Mouse (Mus musculus) mouse embryonic stem cell (cell line): ENCODE measurements around the gene Myh7.
"Not testable (repeated sequence)": the region's sequence is repeated elsewhere in the genome, so short reads cannot be mapped to it uniquely, and the experiment has no call there.

Experiments used
- in situ Hi-C, 2 experiments: fragments of 300-500 bp; cut with MboI; formaldehyde crosslinking; loops; 1 replicate in 1 of 2; 3 replicates in 1 of 2; pipeline ENCODE4 v1.14.3; 2019 to 2020; ENCODE audit warnings: low sequenced_read_pairs in 2 of 2, low pct_unique_long_range_greater_than_20kb in 1 of 2, mixed read lengths in 1 of 2; ENCODE audit not compliant: unreplicated experiment in 1 of 2

Myh7 gene

DNA sequence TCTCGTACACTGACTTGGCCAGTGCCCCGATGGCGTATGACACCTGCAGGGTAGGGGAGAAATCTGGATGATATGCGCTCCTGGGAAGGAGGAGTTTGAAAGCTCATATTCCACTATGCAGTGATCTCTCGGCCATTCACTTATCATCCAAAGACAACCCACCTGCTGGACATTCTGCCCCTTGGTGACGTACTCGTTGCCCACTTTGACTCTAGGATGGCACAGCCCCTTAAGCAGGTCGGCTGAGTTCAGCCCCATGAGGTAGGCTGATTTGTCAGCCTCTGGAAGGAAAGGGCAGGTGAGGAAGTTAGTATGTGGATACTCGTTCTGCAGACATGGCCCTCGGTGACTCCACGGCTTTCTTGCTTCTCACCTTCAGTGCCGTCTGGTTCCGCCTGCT lies 5.5 kb downstream of the Myh7 start:
- in situ Hi-C loops = no loop called here

DNA sequence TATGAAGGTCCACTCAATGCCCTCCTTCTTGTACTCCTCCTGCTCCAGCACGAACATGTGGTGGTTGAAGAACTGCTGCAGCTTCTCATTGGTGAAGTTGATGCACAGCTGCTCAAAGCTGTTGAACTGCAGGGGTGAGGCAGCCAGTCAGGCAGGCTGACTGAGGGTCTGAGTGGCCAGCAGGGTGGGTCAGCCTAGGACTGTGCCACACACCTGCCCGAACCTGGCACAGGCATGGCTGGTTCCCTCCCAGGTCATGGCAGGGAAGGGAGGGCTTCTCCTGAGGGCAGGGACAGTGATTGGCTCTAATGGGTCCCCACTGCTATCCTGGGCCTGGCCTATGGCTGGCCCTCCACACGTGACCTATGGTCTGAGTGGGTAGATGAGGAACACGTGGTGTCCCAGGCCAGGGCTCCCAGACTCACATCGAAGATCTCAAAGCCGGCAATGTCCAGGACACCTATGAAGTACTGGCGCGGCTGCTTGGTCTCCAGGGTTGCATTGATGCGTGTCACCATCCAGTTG lies 6.0 kb downstream of the Myh7 start:
- in situ Hi-C loops = not testable (repeated sequence)

DNA sequence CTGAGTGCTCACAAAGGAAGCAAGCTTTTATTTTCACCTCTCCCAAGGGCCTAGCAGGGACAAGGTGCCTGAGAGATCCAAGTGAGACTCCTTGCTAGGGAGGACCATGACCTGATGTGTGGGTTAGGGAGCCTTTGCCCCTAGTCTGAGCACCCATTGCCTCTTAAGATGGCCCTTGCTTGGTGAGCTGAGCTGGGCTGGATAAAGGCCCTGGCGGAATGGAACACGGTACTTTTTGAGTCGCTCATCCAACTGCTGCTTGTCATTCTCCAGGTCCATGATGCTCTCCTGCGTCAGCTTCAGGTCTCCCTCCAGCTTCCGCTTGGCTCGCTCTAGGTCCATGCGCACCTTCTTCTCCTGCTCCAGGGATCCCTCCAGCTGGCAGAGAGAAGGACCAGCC lies 12.5 kb downstream of the Myh7 start:
- in situ Hi-C loops = no loop called here

DNA sequence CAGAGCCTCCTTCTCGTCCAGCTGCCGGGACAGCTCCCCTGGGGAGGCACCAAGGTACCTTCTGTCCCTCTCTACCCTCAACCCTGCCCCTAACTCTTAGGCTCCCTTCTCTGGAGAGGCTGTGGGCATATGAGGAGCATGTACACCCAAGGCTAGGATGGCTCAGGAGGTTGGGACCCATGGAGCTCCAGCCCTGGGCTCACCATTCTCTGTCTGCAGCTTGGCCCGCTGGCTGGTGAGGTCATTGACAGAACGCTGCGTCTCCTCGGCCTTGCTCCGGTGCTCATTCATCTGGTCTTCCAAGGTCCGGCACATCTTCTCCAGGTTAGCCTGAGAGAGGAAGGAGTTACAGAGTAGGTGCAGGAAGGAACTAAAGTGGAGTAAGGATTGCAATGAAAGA lies 15.8 kb downstream of the Myh7 start:
- in situ Hi-C loops = no loop called here

DNA sequence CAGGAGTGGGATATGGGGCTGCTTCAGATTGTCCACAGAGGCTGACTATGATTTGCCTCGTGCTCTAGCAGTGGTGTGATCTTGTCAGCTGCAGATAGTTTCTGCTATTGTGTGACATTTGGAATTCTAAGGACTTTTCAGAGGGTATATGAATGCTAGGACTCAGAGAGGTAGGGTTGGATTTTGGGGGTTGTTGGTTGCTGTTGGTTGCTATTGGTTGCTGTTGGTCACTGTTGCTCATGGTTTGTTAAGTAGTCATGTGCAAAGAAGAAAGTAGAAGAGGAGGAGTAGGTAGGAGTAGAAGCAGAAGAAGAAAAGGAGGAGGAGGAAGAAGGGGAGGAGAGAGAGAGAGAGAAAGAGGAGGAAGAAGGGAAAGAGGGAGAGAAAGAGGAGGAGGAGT lies 17.8 kb downstream of the Myh7 start, which contains the start of gene Gm17428:
Gm17428 (plus strand) TSS at position 301 of the 400 bp plus-strand sequence.
- in situ Hi-C loops = no loop called here

DNA sequence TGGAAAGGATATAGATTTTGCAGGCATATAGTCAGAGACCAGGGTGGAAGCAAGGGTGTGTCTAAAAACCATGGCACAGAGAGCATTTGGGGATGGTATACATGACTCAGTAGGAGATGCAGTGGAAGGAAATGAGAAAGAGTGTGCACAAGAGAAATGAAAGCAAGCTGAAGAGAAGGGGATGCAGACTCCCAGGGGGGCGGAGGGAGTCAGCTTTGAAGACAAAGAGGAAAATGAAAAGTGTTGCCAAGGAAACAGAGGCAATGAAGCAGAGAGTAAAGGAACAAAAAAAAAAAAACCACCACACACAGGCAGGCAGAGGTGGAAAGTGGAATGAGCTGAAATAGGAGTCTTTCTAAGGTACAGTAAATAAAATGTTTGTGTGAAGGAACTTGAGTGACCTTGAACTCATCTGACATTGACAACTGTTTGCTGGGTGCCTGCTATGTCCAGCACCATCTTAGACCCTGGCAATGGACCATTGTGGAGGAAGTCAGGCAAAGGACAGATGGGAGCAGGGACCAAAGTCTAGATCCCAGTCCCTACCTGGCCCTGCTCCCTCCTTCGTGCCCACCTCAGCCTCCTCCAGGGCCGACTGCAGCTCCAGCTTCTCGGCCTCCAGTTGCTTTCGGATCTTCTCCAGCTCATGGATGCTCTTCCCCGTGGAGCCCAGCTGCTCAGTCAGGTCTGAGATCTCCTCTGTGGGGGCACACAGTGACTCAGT lies 20.2 kb downstream of the Myh7 start:
- in situ Hi-C loops = no loop called here

DNA sequence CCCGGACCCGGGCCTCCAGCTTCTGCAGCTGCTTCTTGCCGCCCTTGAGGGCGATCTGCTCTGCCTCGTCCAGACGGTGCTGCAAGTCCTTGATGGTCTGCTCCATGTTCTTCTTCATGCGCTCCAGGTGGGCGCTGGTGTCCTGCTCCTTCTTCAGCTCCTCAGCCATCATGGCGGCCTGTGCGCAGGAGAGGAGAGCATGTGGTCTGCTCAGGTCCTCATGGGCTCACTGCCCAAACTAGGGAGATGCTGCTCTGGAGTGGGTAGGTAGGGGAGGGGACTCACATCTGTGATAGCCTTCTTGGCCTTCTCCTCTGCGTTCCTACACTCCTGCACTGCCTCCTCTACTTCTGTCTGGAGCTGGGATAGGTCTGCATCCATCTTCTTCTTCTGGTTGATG lies 21.6 kb downstream of the Myh7 start:
- in situ Hi-C loops = not testable (repeated sequence)

DNA sequence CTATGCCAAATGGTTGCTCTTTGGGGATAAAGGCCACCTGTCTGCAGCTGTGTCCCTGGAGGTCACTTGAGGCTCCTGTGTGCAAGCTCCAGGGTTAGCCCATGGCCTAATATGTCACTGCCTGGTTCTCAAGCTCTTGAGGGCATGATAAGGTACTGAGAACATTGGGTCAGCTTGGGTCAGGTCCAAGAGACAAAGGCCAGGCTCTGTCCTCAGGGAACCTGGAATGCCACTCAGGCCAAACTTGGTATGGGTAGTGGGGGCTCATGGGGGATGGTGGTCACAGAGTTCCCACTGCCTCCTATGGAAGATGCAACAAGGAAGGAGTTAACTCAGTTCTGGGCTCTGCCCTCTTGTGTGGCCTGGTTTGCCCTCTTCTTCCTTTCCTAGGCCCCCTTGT lies 26.1 kb downstream of the Myh7 start:
- in situ Hi-C loops = no loop called here

DNA sequence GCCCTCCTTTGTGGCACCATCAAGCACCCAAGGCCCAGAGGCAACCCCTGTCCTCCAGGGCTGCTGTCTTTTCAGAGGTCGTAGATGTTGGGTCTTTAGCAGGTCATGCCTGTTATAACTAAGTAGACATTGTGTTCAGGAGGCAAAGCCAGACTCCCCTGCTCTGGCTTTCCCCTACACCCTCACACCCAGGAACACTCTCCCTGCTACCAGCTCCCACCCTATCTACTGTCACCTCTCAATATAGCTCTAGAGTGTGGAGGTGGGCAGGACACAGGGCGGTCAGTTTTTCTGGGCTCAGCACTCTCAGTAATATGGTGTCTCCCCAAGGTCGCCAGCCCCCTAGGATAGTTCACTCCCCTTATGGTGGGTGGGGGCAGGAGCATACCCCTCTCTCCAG lies 26.6 kb downstream of the Myh7 start:
- in situ Hi-C loops = no loop called here

DNA sequence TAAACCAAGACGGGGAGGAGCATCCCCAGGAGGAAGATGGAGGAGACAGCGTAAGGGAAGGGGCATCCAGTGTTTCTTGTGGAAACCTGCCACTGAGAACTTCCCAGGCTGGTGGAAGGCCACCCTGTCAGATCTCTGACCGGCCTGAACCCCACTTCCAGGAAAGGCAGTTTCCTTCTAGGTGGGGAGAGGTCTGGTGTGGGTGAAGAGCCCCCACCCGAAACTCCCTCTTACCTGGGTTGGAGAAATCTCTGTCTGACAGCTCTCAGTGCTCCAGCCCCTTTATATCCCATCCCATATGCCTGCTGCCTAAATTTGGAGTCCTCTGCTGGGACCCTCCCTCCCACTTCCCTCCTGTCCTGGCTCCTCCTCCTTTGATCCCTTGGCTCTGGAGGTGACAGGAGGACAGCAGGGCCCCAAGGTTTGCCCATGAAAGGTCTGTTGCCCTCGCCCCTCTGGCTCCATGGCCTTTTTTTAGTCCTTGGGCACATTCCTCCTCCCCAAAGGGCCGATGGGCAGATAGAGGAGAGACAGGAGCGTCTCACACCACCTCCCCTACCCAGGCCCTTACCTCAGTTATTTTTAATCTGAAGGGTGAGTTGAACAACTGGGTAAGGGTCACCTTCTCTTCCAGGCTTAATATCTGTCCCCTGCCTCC lies 28.0 kb downstream of the Myh7 start, which contains the start of gene Myh6:
Myh6 (minus strand) TSS at position 608 of the 658 bp plus-strand sequence.
- in situ Hi-C loops = no loop called here

DNA sequence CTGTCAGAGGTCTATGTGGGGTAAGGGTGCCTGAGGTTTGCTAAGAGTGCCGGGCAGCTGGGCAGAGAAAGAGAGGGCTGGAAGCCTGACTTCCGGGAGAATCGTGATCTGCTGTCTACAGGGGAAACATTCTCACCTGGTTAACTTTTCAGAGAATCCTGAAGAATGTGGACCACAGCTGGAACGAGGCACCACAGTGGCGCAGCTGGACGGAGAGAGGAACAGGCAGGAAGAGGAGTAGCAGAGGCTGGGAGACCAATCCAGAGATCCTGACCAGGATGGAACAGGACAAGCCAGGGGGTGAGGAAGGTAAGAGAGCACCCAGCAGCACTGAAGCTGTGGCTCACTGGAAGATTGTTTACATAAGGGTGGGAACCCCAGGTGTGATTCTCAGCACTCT lies 28.8 kb downstream of the Myh7 start:
- in situ Hi-C loops = no loop called here

DNA sequence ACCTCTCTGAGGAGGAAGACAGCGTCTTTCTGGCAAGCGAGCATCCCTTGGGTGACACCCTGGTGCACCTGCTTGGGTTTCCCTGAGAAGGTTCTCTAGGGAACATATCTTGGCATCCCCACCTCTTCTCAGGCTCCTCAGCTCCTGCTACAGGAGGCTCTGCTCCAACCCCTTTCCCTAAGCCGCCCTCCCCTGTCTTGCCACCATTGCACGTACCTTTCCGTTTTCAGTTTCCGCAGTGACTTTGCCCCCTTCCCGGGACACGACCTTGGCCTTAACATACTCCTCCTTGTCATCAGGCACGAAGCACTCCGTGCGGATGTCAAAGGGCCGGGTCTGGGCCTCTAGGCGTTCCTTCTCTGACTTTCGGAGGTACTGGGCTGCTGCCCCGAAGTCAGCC lies 29.4 kb downstream of the Myh7 start:
- in situ Hi-C loops = no loop called here

DNA sequence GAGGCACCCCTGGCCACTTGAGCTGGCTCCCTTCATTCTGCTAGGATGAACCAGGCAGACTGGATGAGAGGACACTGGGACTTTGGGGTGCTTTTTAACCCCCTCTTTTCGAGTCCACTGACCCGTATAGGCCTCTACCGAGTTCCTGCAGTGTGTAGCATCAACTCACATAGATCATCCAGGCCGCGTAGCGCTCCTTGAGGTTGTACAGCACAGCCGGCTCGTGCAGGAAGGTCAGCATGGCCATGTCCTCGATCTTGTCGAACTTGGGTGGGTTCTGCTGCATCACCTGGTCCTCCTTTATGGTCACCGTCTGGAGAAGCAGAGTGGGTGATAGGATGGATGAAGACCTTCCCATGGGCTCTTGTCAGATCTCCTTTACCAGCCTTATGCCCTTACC lies 30.7 kb downstream of the Myh7 start:
- in situ Hi-C loops = no loop called here

DNA sequence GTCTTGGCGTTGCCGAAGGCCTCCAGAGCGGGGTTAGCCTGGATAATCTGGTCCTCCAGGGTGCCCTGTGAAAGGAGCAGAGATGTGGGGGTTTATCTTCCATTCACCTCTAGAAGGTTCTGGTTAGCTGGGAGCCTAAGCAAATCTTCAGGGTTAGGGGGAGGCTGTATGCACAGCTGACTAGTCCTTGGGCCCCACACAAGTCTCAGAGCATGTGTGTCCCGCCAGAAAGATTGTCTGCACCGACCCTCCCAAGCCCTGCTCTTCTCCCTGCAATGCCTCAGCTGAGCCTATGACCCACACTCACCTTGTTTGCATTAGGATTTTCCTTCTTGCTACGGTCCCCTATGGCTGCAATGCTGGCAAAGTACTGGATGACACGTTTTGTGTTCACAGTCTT lies 31.7 kb downstream of the Myh7 start:
- in situ Hi-C loops = no loop called here

DNA sequence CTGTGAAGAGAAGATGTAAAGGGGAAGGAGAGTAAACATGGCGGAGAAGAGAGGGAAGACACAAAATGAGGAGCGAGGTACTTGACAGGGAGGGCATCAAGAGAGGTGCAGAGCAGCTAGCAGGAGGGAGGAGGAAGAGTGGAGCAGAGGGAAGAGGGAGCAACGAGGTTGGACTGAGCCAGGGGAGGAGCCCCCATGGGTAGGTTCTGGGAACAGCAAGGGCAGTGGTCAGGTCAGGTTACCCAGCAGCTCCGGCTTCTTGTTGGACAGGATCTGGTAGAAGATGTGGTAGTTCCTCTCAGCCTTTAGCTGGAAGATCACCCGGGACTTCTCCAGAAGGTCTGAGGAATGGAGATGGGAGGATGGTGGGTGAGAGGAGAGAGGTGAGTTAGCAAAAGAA lies 32.9 kb downstream of the Myh7 start:
- in situ Hi-C loops = no loop called here

DNA sequence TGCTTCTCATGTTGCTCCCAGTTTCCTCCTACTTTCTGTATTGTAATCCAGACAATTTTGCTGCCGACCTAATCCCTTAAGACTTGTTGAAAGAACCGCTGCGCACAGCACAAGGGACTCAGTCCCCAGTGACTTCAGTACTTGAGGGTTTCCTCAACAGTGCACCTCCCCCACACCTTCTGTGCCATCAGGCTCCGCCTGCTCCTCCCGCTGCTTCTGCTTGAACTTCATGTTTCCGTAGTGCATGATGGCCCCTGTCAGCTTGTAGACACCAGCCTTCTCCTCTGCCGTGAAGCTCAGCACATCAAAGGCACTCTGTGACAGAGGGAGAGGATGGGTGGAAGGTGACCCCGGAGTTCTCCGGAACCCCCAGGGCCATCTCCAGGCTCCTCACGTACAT lies 33.7 kb downstream of the Myh7 start:
- in situ Hi-C loops = no loop called here

DNA sequence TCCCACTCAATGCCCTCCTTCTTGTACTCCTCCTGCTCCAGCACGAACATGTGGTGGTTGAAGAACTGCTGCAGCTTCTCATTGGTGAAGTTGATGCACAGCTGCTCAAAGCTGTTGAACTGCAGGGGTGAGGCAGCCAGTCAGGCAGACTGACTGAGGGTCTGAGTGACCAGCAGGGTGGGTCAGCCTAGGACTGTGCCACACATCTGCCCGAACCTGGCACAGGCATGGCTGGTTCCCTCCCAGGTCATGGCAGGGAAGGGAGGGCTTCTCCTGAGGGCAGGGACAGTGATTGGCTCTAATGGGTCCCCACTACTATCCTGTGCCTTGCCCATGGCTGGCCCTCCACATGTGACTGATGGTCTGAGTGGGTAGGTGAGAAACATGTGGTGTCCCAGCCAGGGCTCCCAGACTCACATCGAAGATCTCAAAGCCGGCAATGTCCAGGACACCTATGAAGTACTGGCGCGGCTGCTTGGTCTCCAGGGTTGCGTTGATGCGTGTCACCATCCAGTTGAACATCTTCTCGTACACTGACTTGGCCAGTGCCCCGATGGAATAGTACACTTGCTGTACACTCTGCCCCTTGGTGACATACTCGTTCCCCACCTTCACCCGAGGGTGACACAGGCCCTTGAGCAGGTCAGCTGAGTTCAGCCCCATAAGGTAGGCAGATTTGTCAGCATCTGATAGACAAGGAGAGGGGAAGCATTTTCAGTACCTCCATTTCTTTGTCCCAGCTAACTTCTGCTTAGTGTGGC lies 34.4 kb downstream of the Myh7 start:
- in situ Hi-C loops = not testable (repeated sequence)

DNA sequence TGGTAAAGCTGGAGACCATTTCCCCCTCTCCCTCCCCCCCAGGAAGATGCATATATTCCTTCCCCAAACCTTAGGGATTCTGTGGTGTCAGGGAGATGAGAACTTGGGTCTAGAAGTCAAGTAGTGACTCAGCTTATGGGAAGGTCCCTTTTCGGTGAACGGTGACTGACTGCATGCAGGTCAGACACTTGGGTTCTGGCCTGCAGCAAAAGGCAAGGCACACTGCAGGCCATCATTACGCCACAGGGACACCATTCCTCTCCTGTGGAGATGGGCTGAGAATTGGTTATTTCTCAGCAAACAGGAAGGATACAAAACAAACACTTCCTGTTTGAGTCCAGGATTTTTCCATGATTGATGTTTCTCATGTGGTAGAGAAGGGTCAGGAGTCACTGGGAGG lies 35.2 kb downstream of the Myh7 start:
- in situ Hi-C loops = no loop called here

DNA sequence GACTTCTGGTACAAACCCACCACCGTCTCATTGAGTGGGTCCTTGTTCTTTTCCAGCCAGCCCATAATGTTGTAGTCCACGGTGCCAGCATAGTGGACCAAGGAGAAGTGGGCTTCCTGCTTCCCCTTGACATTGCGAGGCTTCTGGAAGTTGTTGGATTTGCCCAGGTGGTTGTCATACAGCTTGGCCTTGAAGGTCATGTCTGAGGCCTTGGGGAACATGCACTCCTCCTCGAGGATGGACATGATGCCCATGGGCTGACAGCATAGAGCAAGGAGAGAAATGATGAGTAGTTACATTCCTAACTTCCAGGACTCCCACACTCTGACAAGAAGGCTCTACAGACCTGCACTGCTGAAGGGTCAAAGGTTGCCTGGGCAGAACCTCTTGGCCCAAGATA lies 35.9 kb downstream of the Myh7 start:
- in situ Hi-C loops = no loop called here
